Mouse (Mus musculus): ENCODE results near the gene Knstrn. TPM values are rescaled to one million over a fixed set of nuclear protein-coding genes. Genes with fewer than 3 reads are reported as not detected.

Gene Knstrn
- total and polyA plus RNA-seq, 3 experiments, result 65.7 to 98.1 (median 86.4) TPM

- peaks cover 37% of the 10 kb centered on the region for H3K36me3 ChIP-seq (replicated peaks)
- peak overlapping the region; percentile 92 for H3K4me3 ChIP-seq (ENCODE audit: low read depth, low read length)
- no peaks in the 10 kb centered on the region for H3K9me3 ChIP-seq (replicated peaks)
- no peak for TF ChIP-seq TAL1 (conservative IDR thresholded peaks at IDR 0.05; ENCODE audit: low read depth, low read length)
- TF ChIP-seq GATA2 (IDR thresholded peaks at IDR 0.05; ENCODE audit: borderline replicate concordance, low read depth, low read length), result no peak
- TF ChIP-seq GATA1 (IDR thresholded peaks at IDR 0.05; ENCODE audit: borderline replicate concordance, low read length), result no peak
- TF ChIP-seq CTCF (IDR thresholded peaks at IDR 0.05; ENCODE audit: low read depth, low read length), result no peak
- TF ChIP-seq POLR2AphosphoS5 (IDR thresholded peaks at IDR 0.05; ENCODE audit: insufficient replicate concordance, low read depth, low read length), result no peak
- peaks cover 86% of the 10 kb centered on the region for H3K4me1 ChIP-seq (ENCODE audit: insufficient read depth, low read depth, low read length)
- ATAC-seq (ENCODE audit: extremely low read depth, insufficient number of reproducible peaks, low FRiP score, poor library complexity, severe bottlenecking) (no peak), DNase-seq (ENCODE audit: low spot score) (peak; percentile 58)
- H3K27me3 ChIP-seq (ENCODE audit: insufficient read depth, low read length), result peaks cover 13% of the 10 kb centered on the region; the same call in 1 of the 2 replicates
Measured at GRCm38 (mm10) chr2:118902051-118903025, 88.5 kb downstream of the Knstrn start.

GRCm38 (mm10) chr2:118903333-118903741 is 89.5 kb downstream of the Knstrn start:
- DNase-seq (ENCODE audit: low spot score), result no peak
- Histone ChIP-seq H3K9me3 (replicated peaks) (no peaks in the 10 kb centered on the region), H3K36me3 (replicated peaks) (peaks cover 43% of the 10 kb centered on the region), H3K4me3 (ENCODE audit: low read depth, low read length) (peak overlapping the region; percentile 92; the same call in 1 of the 2 replicates), H3K27me3 (ENCODE audit: insufficient read depth, low read length) (peaks cover 3% of the 10 kb centered on the region; the same call in 1 of the 2 replicates), H3K4me1 (ENCODE audit: insufficient read depth, low read depth, low read length) (peaks cover 81% of the 10 kb centered on the region)
- no peak for ATAC-seq (ENCODE audit: extremely low read depth, insufficient number of reproducible peaks, low FRiP score, poor library complexity, severe bottlenecking)
- TF ChIP-seq GATA2 (IDR thresholded peaks at IDR 0.05; ENCODE audit: borderline replicate concordance, low read depth, low read length), result no peak
- no peak for TF ChIP-seq CTCF (IDR thresholded peaks at IDR 0.05; ENCODE audit: low read depth, low read length)
- no peak for TF ChIP-seq POLR2AphosphoS5 (IDR thresholded peaks at IDR 0.05; ENCODE audit: insufficient replicate concordance, low read depth, low read length)

Other genes starting within 250 kb of the Knstrn start
- gene Bub1b, start 215.8 kb upstream of the Knstrn start, total RNA-seq (2014; fragmentation: Nextera tagmentation), result 69.8 and 75.1 TPM in 2 replicates
- 110 and 126 TPM in 2 replicates for gene Bub1b, start 215.8 kb upstream of the Knstrn start, total RNA-seq (2017)
- 21.1 and 26.3 TPM in 2 replicates for gene Bub1b, start 215.8 kb upstream of the Knstrn start, polyA plus RNA-seq (2012)
- 7.9 and 9.6 TPM in 2 replicates for gene Pak6, start 150.7 kb upstream of the Knstrn start, total RNA-seq (2014; fragmentation: Nextera tagmentation)
- 6.2 and 10.0 TPM in 2 replicates for gene Pak6, start 150.7 kb upstream of the Knstrn start, total RNA-seq (2017)
- gene Pak6, start 150.7 kb upstream of the Knstrn start, polyA plus RNA-seq (2012), result 28.0 and 34.2 TPM in 2 replicates
- 0.15 TPM in 1 of 2 replicates, not detected in the other for gene Ankrd63, start 110.0 kb upstream of the Knstrn start, total RNA-seq (2014; fragmentation: Nextera tagmentation)
- under 0.01 and 0.05 TPM in 2 replicates for gene Ankrd63, start 110.0 kb upstream of the Knstrn start, total RNA-seq (2017)
- not detected in 2 replicates for gene Ankrd63, start 110.0 kb upstream of the Knstrn start, polyA plus RNA-seq (2012)
- 25.6 and 30.6 TPM in 2 replicates for gene Plcb2, start 85.6 kb upstream of the Knstrn start, total RNA-seq (2014; fragmentation: Nextera tagmentation)
- gene Plcb2, start 85.6 kb upstream of the Knstrn start, total RNA-seq (2017), result 7.3 and 8.5 TPM in 2 replicates
- gene Plcb2, start 85.6 kb upstream of the Knstrn start, polyA plus RNA-seq (2012), result 4.5 and 5.4 TPM in 2 replicates
- 24.8 and 26.5 TPM in 2 replicates for gene Inafm2, start 68.2 kb upstream of the Knstrn start, total RNA-seq (2014; fragmentation: Nextera tagmentation)
- gene Inafm2, start 68.2 kb upstream of the Knstrn start, total RNA-seq (2017), result 14.8 and 16.0 TPM in 2 replicates
- gene Inafm2, start 68.2 kb upstream of the Knstrn start, polyA plus RNA-seq (2012), result 21.0 and 28.6 TPM in 2 replicates
- not detected in 2 replicates for gene Ccdc9b, start 51.3 kb upstream of the Knstrn start, total RNA-seq (2014; fragmentation: Nextera tagmentation)
- 0.05 and 0.06 TPM in 2 replicates for gene Ccdc9b, start 51.3 kb upstream of the Knstrn start, total RNA-seq (2017)
- not detected in 2 replicates for gene Ccdc9b, start 51.3 kb upstream of the Knstrn start, polyA plus RNA-seq (2012)
- not detected in 2 replicates for gene Phgr1, start 41.2 kb upstream of the Knstrn start, total RNA-seq (2014; fragmentation: Nextera tagmentation)
- gene Phgr1, start 41.2 kb upstream of the Knstrn start, total RNA-seq (2017), result not detected in 2 replicates
- not detected in 2 replicates for gene Phgr1, start 41.2 kb upstream of the Knstrn start, polyA plus RNA-seq (2012)
- not detected in 2 replicates for gene Disp2, start 34.3 kb upstream of the Knstrn start, total RNA-seq (2014; fragmentation: Nextera tagmentation)
- gene Disp2, start 34.3 kb upstream of the Knstrn start, total RNA-seq (2017), result 0.16 and 0.17 TPM in 2 replicates
- 0.03 and 0.04 TPM in 2 replicates for gene Disp2, start 34.3 kb upstream of the Knstrn start, polyA plus RNA-seq (2012)
- 13.4 and 18.5 TPM in 2 replicates for gene Ivd, start 48.0 kb downstream of the Knstrn start, total RNA-seq (2014; fragmentation: Nextera tagmentation)
- gene Ivd, start 48.0 kb downstream of the Knstrn start, total RNA-seq (2017), result 22.2 and 25.4 TPM in 2 replicates
- gene Ivd, start 48.0 kb downstream of the Knstrn start, polyA plus RNA-seq (2012), result 11.4 and 11.5 TPM in 2 replicates
- 38.2 and 53.9 TPM in 2 replicates for gene Bahd1, start 86.4 kb downstream of the Knstrn start, total RNA-seq (2014; fragmentation: Nextera tagmentation)
- gene Bahd1, start 86.4 kb downstream of the Knstrn start, total RNA-seq (2017), result 11.0 and 12.5 TPM in 2 replicates
- gene Bahd1, start 86.4 kb downstream of the Knstrn start, polyA plus RNA-seq (2012), result 135 and 153 TPM in 2 replicates
- gene Chst14, start 112.5 kb downstream of the Knstrn start, total RNA-seq (2014; fragmentation: Nextera tagmentation), result 2.5 and 4.3 TPM in 2 replicates
- 1.2 and 1.3 TPM in 2 replicates for gene Chst14, start 112.5 kb downstream of the Knstrn start, total RNA-seq (2017)
- gene Chst14, start 112.5 kb downstream of the Knstrn start, polyA plus RNA-seq (2012), result 4.9 and 7.0 TPM in 2 replicates
- gene Ccdc32, start 215.4 kb downstream of the Knstrn start, total RNA-seq (2014; fragmentation: Nextera tagmentation), result 18.5 and 27.3 TPM in 2 replicates
- gene Ccdc32, start 215.4 kb downstream of the Knstrn start, total RNA-seq (2017), result 28.1 and 33.0 TPM in 2 replicates
- gene Ccdc32, start 215.4 kb downstream of the Knstrn start, polyA plus RNA-seq (2012), result 13.7 and 20.1 TPM in 2 replicates
- gene Rpusd2, start 220.8 kb downstream of the Knstrn start, total RNA-seq (2014; fragmentation: Nextera tagmentation), result 24.8 and 26.7 TPM in 2 replicates
- 15.4 and 18.5 TPM in 2 replicates for gene Rpusd2, start 220.8 kb downstream of the Knstrn start, total RNA-seq (2017)
- 7.6 and 8.3 TPM in 2 replicates for gene Rpusd2, start 220.8 kb downstream of the Knstrn start, polyA plus RNA-seq (2012)
- 174 and 183 TPM in 2 replicates for gene Knl1, start 233.1 kb downstream of the Knstrn start, total RNA-seq (2014; fragmentation: Nextera tagmentation)
- gene Knl1, start 233.1 kb downstream of the Knstrn start, total RNA-seq (2017), result 75.2 and 85.0 TPM in 2 replicates
- 13.6 and 14.1 TPM in 2 replicates for gene Knl1, start 233.1 kb downstream of the Knstrn start, polyA plus RNA-seq (2012)

Measured in G1E (cell line).